Mouse (Mus musculus): ENCODE measurements at regions not wholly inside any gene's neighbourhood (a gene's known extent, or its start where the extent isn't known, plus 50 kb on each side); places are given as distances from the start of the nearest gene placed in this dataset.

GRCm38 (mm10) chr7:118042914-118043313 lies 73.1 kb downstream of the Rps15a start:
- Histone ChIP-seq H3K36me3 (replicated peaks; ENCODE audit: control insufficient read depth, insufficient read depth) (no peaks in the 10 kb centered on the region), H3K4me1 (replicated peaks; ENCODE audit: control insufficient read depth, insufficient read depth, low read length) (no peaks in the 10 kb centered on the region), H3K9me3 (ENCODE audit: control insufficient read depth, low read length) (no peaks in the 10 kb centered on the region), H3K27ac (no peak overlapping the region), H3K9ac (no peak overlapping the region), H3K4me2 (replicated peaks) (no peak overlapping the region), H3K4me3 (replicated peaks; ENCODE audit: low read length) (no peak overlapping the region), H3K27me3 (ENCODE audit: control insufficient read depth, insufficient read depth, low read length) (no peaks in the 10 kb centered on the region)
- DNase-seq (ENCODE audit: low spot score) (no peak), ATAC-seq (ENCODE audit: low FRiP score) (no peak)
- WGBS = 64% methylated on average over 10 of the region's 10 CpGs

GRCm38 (mm10) chr7:118039862-118040261 lies 76.1 kb downstream of the Rps15a start:
- WGBS = 85% methylated on average over 4 of the region's 4 CpGs
- no peak overlapping the region for H3K4me2 ChIP-seq (replicated peaks)

GRCm38 (mm10) chr7:118037062-118037461 lies 78.9 kb downstream of the Rps15a start:
- Histone ChIP-seq H3K27me3 (ENCODE audit: control insufficient read depth, insufficient read depth, low read length) (no peaks in the 10 kb centered on the region), H3K9me3 (ENCODE audit: control insufficient read depth, low read length) (no peaks in the 10 kb centered on the region), H3K4me1 (replicated peaks; ENCODE audit: control insufficient read depth, insufficient read depth, low read length) (no peaks in the 10 kb centered on the region), H3K36me3 (replicated peaks; ENCODE audit: control insufficient read depth, insufficient read depth) (no peaks in the 10 kb centered on the region), H3K9ac (no peak overlapping the region), H3K27ac (no peak overlapping the region), H3K4me2 (replicated peaks) (no peak overlapping the region), H3K4me3 (replicated peaks; ENCODE audit: low read length) (no peak overlapping the region)
- ATAC-seq (ENCODE audit: low FRiP score) = no peak
- no peak for DNase-seq (ENCODE audit: low spot score)
- WGBS = 68% methylated on average over 3 of the region's 3 CpGs

More at GRCm38 (mm10) chr7:118039862-118040261, 76.1 kb downstream of the Rps15a start:
- Histone ChIP-seq H3K4me3 (replicated peaks; ENCODE audit: low read length) (no peak overlapping the region), H3K27ac (no peak overlapping the region), H3K9me3 (ENCODE audit: control insufficient read depth, low read length) (no peaks in the 10 kb centered on the region), H3K9ac (no peak overlapping the region), H3K27me3 (ENCODE audit: control insufficient read depth, insufficient read depth, low read length) (no peaks in the 10 kb centered on the region), H3K4me1 (replicated peaks; ENCODE audit: control insufficient read depth, insufficient read depth, low read length) (no peaks in the 10 kb centered on the region), H3K36me3 (replicated peaks; ENCODE audit: control insufficient read depth, insufficient read depth) (no peaks in the 10 kb centered on the region)
- DNase-seq (ENCODE audit: low spot score) = no peak
- no peak for ATAC-seq (ENCODE audit: low FRiP score)

- Histone ChIP-seq H3K4me2 (replicated peaks) (no peak overlapping the region), H3K27me3 (ENCODE audit: control insufficient read depth, insufficient read depth, low read length) (no peaks in the 10 kb centered on the region), H3K4me1 (replicated peaks; ENCODE audit: control insufficient read depth, insufficient read depth, low read length) (peaks cover 4% of the 10 kb centered on the region; the same call in 1 of the 2 replicates), H3K27ac (no peak overlapping the region), H3K9ac (no peak overlapping the region), H3K9me3 (ENCODE audit: control insufficient read depth, low read length) (no peaks in the 10 kb centered on the region), H3K4me3 (replicated peaks; ENCODE audit: low read length) (no peak overlapping the region), H3K36me3 (replicated peaks; ENCODE audit: control insufficient read depth, insufficient read depth) (no peaks in the 10 kb centered on the region)
- peak; percentile 48; the same call in 1 of the 2 replicates for ATAC-seq (ENCODE audit: low FRiP score)
- peak; percentile 29 for DNase-seq (ENCODE audit: low spot score)
- WGBS = 19% methylated on average over 10 of the region's 10 CpGs
Observed at GRCm38 (mm10) chr7:118026106-118026526, 89.9 kb downstream of the Rps15a start.

- Histone ChIP-seq H3K4me3 (replicated peaks; ENCODE audit: low read length) (no peak overlapping the region), H3K27me3 (ENCODE audit: control insufficient read depth, insufficient read depth, low read length) (no peaks in the 10 kb centered on the region), H3K36me3 (replicated peaks; ENCODE audit: control insufficient read depth, insufficient read depth) (no peaks in the 10 kb centered on the region), H3K27ac (peak overlapping the region; percentile 34; the same call in 1 of the 2 replicates), H3K9me3 (ENCODE audit: control insufficient read depth, low read length) (no peaks in the 10 kb centered on the region), H3K9ac (no peak overlapping the region), H3K4me1 (replicated peaks; ENCODE audit: control insufficient read depth, insufficient read depth, low read length) (0 out of 2 replicates have a peak, but pooled peaks cover 4% of the 10 kb centered on the region), H3K4me2 (replicated peaks) (no peak overlapping the region)
- ATAC-seq (ENCODE audit: low FRiP score) (no peak), DNase-seq (ENCODE audit: low spot score) (no peak)
- 49% methylated on average over 7 of the region's 7 CpGs for WGBS
Observed at GRCm38 (mm10) chr7:118004620-118005019, 111.4 kb downstream of the Rps15a start.

- ATAC-seq (ENCODE audit: low FRiP score) = no peak
- no peak overlapping the region for H3K4me2 ChIP-seq (replicated peaks)
- H3K9me3 ChIP-seq (ENCODE audit: control insufficient read depth, low read length) = no peaks in the 10 kb centered on the region
- H3K36me3 ChIP-seq (replicated peaks; ENCODE audit: control insufficient read depth, insufficient read depth) = no peaks in the 10 kb centered on the region
- 0 out of 2 replicates have a peak, but pooled peaks cover 4% of the 10 kb centered on the region for H3K4me1 ChIP-seq (replicated peaks; ENCODE audit: control insufficient read depth, insufficient read depth, low read length)
- DNase-seq (ENCODE audit: low spot score) = no peak
- no peaks in the 10 kb centered on the region for H3K27me3 ChIP-seq (ENCODE audit: control insufficient read depth, insufficient read depth, low read length)
- WGBS = 81% methylated on average over 3 of the region's 3 CpGs
- no peak overlapping the region for H3K9ac ChIP-seq
- H3K27ac ChIP-seq = no peak overlapping the region
- no peak overlapping the region for H3K4me3 ChIP-seq (replicated peaks; ENCODE audit: low read length)
Observed at GRCm38 (mm10) chr7:118001881-118002280, 114.1 kb downstream of the Rps15a start.

GRCm38 (mm10) chr7:118001121-118001520 lies 114.9 kb downstream of the Rps15a start:
- Histone ChIP-seq H3K4me3 (replicated peaks; ENCODE audit: low read length) (no peak overlapping the region), H3K27me3 (ENCODE audit: control insufficient read depth, insufficient read depth, low read length) (no peaks in the 10 kb centered on the region), H3K27ac (no peak overlapping the region), H3K9me3 (ENCODE audit: control insufficient read depth, low read length) (no peaks in the 10 kb centered on the region), H3K9ac (no peak overlapping the region), H3K4me2 (replicated peaks) (no peak overlapping the region), H3K36me3 (replicated peaks; ENCODE audit: control insufficient read depth, insufficient read depth) (no peaks in the 10 kb centered on the region), H3K4me1 (replicated peaks; ENCODE audit: control insufficient read depth, insufficient read depth, low read length) (0 out of 2 replicates have a peak, but pooled peaks cover 4% of the 10 kb centered on the region)
- peak; percentile 63 for DNase-seq (ENCODE audit: low spot score)
- 10% methylated on average over 4 of the region's 4 CpGs for WGBS
- ATAC-seq (ENCODE audit: low FRiP score) = no peak

GRCm38 (mm10) chr7:117982177-117982576 lies 133.8 kb downstream of the Rps15a start:
- ATAC-seq (ENCODE audit: low FRiP score) = no peak
- Histone ChIP-seq H3K27ac (no peak overlapping the region), H3K4me1 (replicated peaks; ENCODE audit: control insufficient read depth, insufficient read depth, low read length) (no peaks in the 10 kb centered on the region), H3K4me2 (replicated peaks) (no peak overlapping the region), H3K9me3 (ENCODE audit: control insufficient read depth, low read length) (no peaks in the 10 kb centered on the region), H3K36me3 (replicated peaks; ENCODE audit: control insufficient read depth, insufficient read depth) (no peaks in the 10 kb centered on the region), H3K27me3 (ENCODE audit: control insufficient read depth, insufficient read depth, low read length) (no peaks in the 10 kb centered on the region), H3K9ac (no peak overlapping the region), H3K4me3 (replicated peaks; ENCODE audit: low read length) (no peak overlapping the region)
- 88% methylated on average over 4 of the region's 4 CpGs for WGBS
- no peak for DNase-seq (ENCODE audit: low spot score)

- no peak overlapping the region for H3K4me3 ChIP-seq (replicated peaks; ENCODE audit: low read length)
- ATAC-seq (ENCODE audit: low FRiP score) (no peak), DNase-seq (ENCODE audit: low spot score) (no peak)
- no peak overlapping the region for H3K4me2 ChIP-seq (replicated peaks)
- H3K9me3 ChIP-seq (ENCODE audit: control insufficient read depth, low read length) = no peaks in the 10 kb centered on the region
- H3K9ac ChIP-seq = no peak overlapping the region
- H3K4me1 ChIP-seq (replicated peaks; ENCODE audit: control insufficient read depth, insufficient read depth, low read length) = no peaks in the 10 kb centered on the region
- no peaks in the 10 kb centered on the region for H3K36me3 ChIP-seq (replicated peaks; ENCODE audit: control insufficient read depth, insufficient read depth)
- H3K27ac ChIP-seq = no peak overlapping the region
- 39% methylated on average over 1 of the region's 1 CpGs for WGBS
- H3K27me3 ChIP-seq (ENCODE audit: control insufficient read depth, insufficient read depth, low read length) = no peaks in the 10 kb centered on the region
Observed at GRCm38 (mm10) chr7:117971176-117971575, 144.8 kb downstream of the Rps15a start.

- Histone ChIP-seq H3K4me1 (replicated peaks; ENCODE audit: control insufficient read depth, insufficient read depth, low read length) (no peaks in the 10 kb centered on the region), H3K36me3 (replicated peaks; ENCODE audit: control insufficient read depth, insufficient read depth) (no peaks in the 10 kb centered on the region), H3K27me3 (ENCODE audit: control insufficient read depth, insufficient read depth, low read length) (no peaks in the 10 kb centered on the region), H3K9me3 (ENCODE audit: control insufficient read depth, low read length) (no peaks in the 10 kb centered on the region), H3K4me3 (replicated peaks; ENCODE audit: low read length) (no peak overlapping the region), H3K4me2 (replicated peaks) (no peak overlapping the region), H3K27ac (no peak overlapping the region), H3K9ac (no peak overlapping the region)
- WGBS = over 99% methylated on average over 3 of the region's 3 CpGs
- no peak for DNase-seq (ENCODE audit: low spot score)
- no peak for ATAC-seq (ENCODE audit: low FRiP score)
Observed at GRCm38 (mm10) chr7:117943435-117943834, 172.6 kb downstream of the Rps15a start.

Data from hindbrain, embryonic 14.5 days (tissue).